Mouse (Mus musculus): ENCODE measurements around the gene Dennd4c. TPM values are rescaled to one million over a fixed set of nuclear protein-coding genes. Genes with fewer than 3 reads are reported as not detected.
A peak's percentile ranks its signal among the peaks of the same experiment; 100 is the strongest.

Gene Dennd4c
- polyA plus RNA-seq (2015; fragmentation: Nextera tagmentation; extraction: Ambion mirVana), result 6.6 and 7.5 TPM in 2 replicates

GRCm38 (mm10) chr4:86748336-86749291, at the start of gene Dennd4c:
Gene Dennd4c (plus strand): TSS chr4:86748555.
- Histone ChIP-seq H3K4me2 (ENCODE audit: low read depth, low read length) (peak within 1 kb of the TSS; percentile 69), H3K4me1 (replicated peaks; ENCODE audit: control insufficient read depth, insufficient read depth, low read length) (peaks cover 11% of the 10 kb centered on the region), H3K9ac (ENCODE audit: low read length) (peak within 1 kb of the TSS; percentile 99), H3K27me3 (ENCODE audit: control insufficient read depth, insufficient read depth, low read depth, low read length) (no peaks in the 10 kb centered on the region), H3K27ac (ENCODE audit: low read length) (peak within 1 kb of the TSS; percentile 92), H3K9me3 (ENCODE audit: control insufficient read depth, low read length) (no peaks in the 10 kb centered on the region), H3K36me3 (ENCODE audit: control insufficient read depth, insufficient read depth, low read length) (no peaks in the 10 kb centered on the region), H3K4me3 (ENCODE audit: low read length) (peak within 1 kb of the TSS; percentile 74)
- peak; percentile 99 for ATAC-seq (ENCODE audit: low read depth)
- under 1% methylated on average over 94 of the region's 95 CpGs for WGBS

GRCm38 (mm10) chr4:86699161-86699865, 49.0 kb upstream of the Dennd4c start:
- WGBS, result 68% methylated on average over 5 of the region's 5 CpGs
- H3K4me2 ChIP-seq (ENCODE audit: low read depth, low read length), result no peak overlapping the region
- no peaks in the 10 kb centered on the region for H3K27me3 ChIP-seq (ENCODE audit: control insufficient read depth, insufficient read depth, low read depth, low read length)
- no peaks in the 10 kb centered on the region for H3K36me3 ChIP-seq (ENCODE audit: control insufficient read depth, insufficient read depth, low read length)
- H3K4me1 ChIP-seq (replicated peaks; ENCODE audit: control insufficient read depth, insufficient read depth, low read length), result no peaks in the 10 kb centered on the region
- ATAC-seq (ENCODE audit: low read depth), result no peak
- no peak overlapping the region for H3K4me3 ChIP-seq (ENCODE audit: low read length)
- H3K9me3 ChIP-seq (ENCODE audit: control insufficient read depth, low read length), result no peaks in the 10 kb centered on the region
- H3K9ac ChIP-seq (ENCODE audit: low read length), result no peak overlapping the region
- H3K27ac ChIP-seq (ENCODE audit: low read length), result no peak overlapping the region

- no peaks in the 10 kb centered on the region for H3K36me3 ChIP-seq (ENCODE audit: control insufficient read depth, insufficient read depth, low read length)
- ATAC-seq (ENCODE audit: low read depth), result no peak
- no peak overlapping the region for H3K4me2 ChIP-seq (ENCODE audit: low read depth, low read length)
- H3K9ac ChIP-seq (ENCODE audit: low read length), result no peak overlapping the region
- 18% methylated on average over 1 of the region's 1 CpGs for WGBS
- no peaks in the 10 kb centered on the region for H3K9me3 ChIP-seq (ENCODE audit: control insufficient read depth, low read length)
- H3K4me3 ChIP-seq (ENCODE audit: low read length), result no peak overlapping the region
- H3K4me1 ChIP-seq (replicated peaks; ENCODE audit: control insufficient read depth, insufficient read depth, low read length), result peaks cover 5% of the 10 kb centered on the region; the same call in 1 of the 2 replicates
- H3K27me3 ChIP-seq (ENCODE audit: control insufficient read depth, insufficient read depth, low read depth, low read length), result no peaks in the 10 kb centered on the region
- H3K27ac ChIP-seq (ENCODE audit: low read length), result no peak overlapping the region
Observed at GRCm38 (mm10) chr4:86708801-86709200, 39.6 kb upstream of the Dennd4c start.

- Histone ChIP-seq H3K9me3 (ENCODE audit: control insufficient read depth, low read length) (no peaks in the 10 kb centered on the region), H3K4me1 (replicated peaks; ENCODE audit: control insufficient read depth, insufficient read depth, low read length) (peaks cover 5% of the 10 kb centered on the region; the same call in 1 of the 2 replicates), H3K4me2 (ENCODE audit: low read depth, low read length) (no peak overlapping the region), H3K27ac (ENCODE audit: low read length) (no peak overlapping the region), H3K9ac (ENCODE audit: low read length) (no peak overlapping the region), H3K4me3 (ENCODE audit: low read length) (no peak overlapping the region), H3K36me3 (ENCODE audit: control insufficient read depth, insufficient read depth, low read length) (no peaks in the 10 kb centered on the region), H3K27me3 (ENCODE audit: control insufficient read depth, insufficient read depth, low read depth, low read length) (no peaks in the 10 kb centered on the region)
- WGBS, result 60% methylated on average over 6 of the region's 6 CpGs
- ATAC-seq (ENCODE audit: low read depth), result no peak
Observed at GRCm38 (mm10) chr4:86710034-86710650, 38.2 kb upstream of the Dennd4c start.

GRCm38 (mm10) chr4:86710666-86711215, 37.6 kb upstream of the Dennd4c start:
- Histone ChIP-seq H3K27ac (ENCODE audit: low read length) (no peak overlapping the region), H3K4me2 (ENCODE audit: low read depth, low read length) (no peak overlapping the region), H3K9ac (ENCODE audit: low read length) (no peak overlapping the region), H3K4me3 (ENCODE audit: low read length) (no peak overlapping the region), H3K36me3 (ENCODE audit: control insufficient read depth, insufficient read depth, low read length) (no peaks in the 10 kb centered on the region), H3K4me1 (replicated peaks; ENCODE audit: control insufficient read depth, insufficient read depth, low read length) (peaks cover 5% of the 10 kb centered on the region; the same call in 1 of the 2 replicates), H3K9me3 (ENCODE audit: control insufficient read depth, low read length) (no peaks in the 10 kb centered on the region), H3K27me3 (ENCODE audit: control insufficient read depth, insufficient read depth, low read depth, low read length) (no peaks in the 10 kb centered on the region)
- ATAC-seq (ENCODE audit: low read depth), result no peak
- 60% methylated on average over 4 of the region's 4 CpGs for WGBS

GRCm38 (mm10) chr4:86712751-86713195, 35.6 kb upstream of the Dennd4c start:
- Histone ChIP-seq H3K4me1 (replicated peaks; ENCODE audit: control insufficient read depth, insufficient read depth, low read length) (peaks cover 8% of the 10 kb centered on the region), H3K9ac (ENCODE audit: low read length) (no peak overlapping the region), H3K9me3 (ENCODE audit: control insufficient read depth, low read length) (no peaks in the 10 kb centered on the region), H3K4me2 (ENCODE audit: low read depth, low read length) (no peak overlapping the region), H3K36me3 (ENCODE audit: control insufficient read depth, insufficient read depth, low read length) (no peaks in the 10 kb centered on the region), H3K27me3 (ENCODE audit: control insufficient read depth, insufficient read depth, low read depth, low read length) (no peaks in the 10 kb centered on the region), H3K27ac (ENCODE audit: low read length) (no peak overlapping the region), H3K4me3 (ENCODE audit: low read length) (no peak overlapping the region)
- ATAC-seq (ENCODE audit: low read depth), result no peak
- WGBS, result 73% methylated on average over 12 of the region's 12 CpGs

GRCm38 (mm10) chr4:86713518-86713917, 34.8 kb upstream of the Dennd4c start:
- H3K36me3 ChIP-seq (ENCODE audit: control insufficient read depth, insufficient read depth, low read length), result no peaks in the 10 kb centered on the region
- H3K27ac ChIP-seq (ENCODE audit: low read length), result no peak overlapping the region
- H3K4me3 ChIP-seq (ENCODE audit: low read length), result no peak overlapping the region
- WGBS, result 59% methylated on average over 2 of the region's 2 CpGs
- H3K9ac ChIP-seq (ENCODE audit: low read length), result no peak overlapping the region
- peaks cover 8% of the 10 kb centered on the region for H3K4me1 ChIP-seq (replicated peaks; ENCODE audit: control insufficient read depth, insufficient read depth, low read length)
- H3K9me3 ChIP-seq (ENCODE audit: control insufficient read depth, low read length), result no peaks in the 10 kb centered on the region
- no peak for ATAC-seq (ENCODE audit: low read depth)
- H3K27me3 ChIP-seq (ENCODE audit: control insufficient read depth, insufficient read depth, low read depth, low read length), result no peaks in the 10 kb centered on the region
- H3K4me2 ChIP-seq (ENCODE audit: low read depth, low read length), result no peak overlapping the region

- Histone ChIP-seq H3K4me3 (ENCODE audit: low read length) (no peak overlapping the region), H3K4me1 (replicated peaks; ENCODE audit: control insufficient read depth, insufficient read depth, low read length) (peaks cover 8% of the 10 kb centered on the region), H3K9me3 (ENCODE audit: control insufficient read depth, low read length) (no peaks in the 10 kb centered on the region), H3K9ac (ENCODE audit: low read length) (no peak overlapping the region), H3K27me3 (ENCODE audit: control insufficient read depth, insufficient read depth, low read depth, low read length) (no peaks in the 10 kb centered on the region), H3K4me2 (ENCODE audit: low read depth, low read length) (no peak overlapping the region), H3K36me3 (ENCODE audit: control insufficient read depth, insufficient read depth, low read length) (no peaks in the 10 kb centered on the region), H3K27ac (ENCODE audit: low read length) (no peak overlapping the region)
- 85% methylated on average over 1 of the region's 1 CpGs for WGBS
- no peak for ATAC-seq (ENCODE audit: low read depth)
Observed at GRCm38 (mm10) chr4:86715341-86715740, 33.0 kb upstream of the Dennd4c start.
